Mouse (Mus musculus): ENCODE measurements around the gene Negr1. TPM values are rescaled to one million over a fixed set of nuclear protein-coding genes. Genes with fewer than 3 reads are reported as not detected.

The Negr1 gene
- polyA plus RNA-seq, 1 experiment from 2014 or later = 2.0 TPM

DNA sequence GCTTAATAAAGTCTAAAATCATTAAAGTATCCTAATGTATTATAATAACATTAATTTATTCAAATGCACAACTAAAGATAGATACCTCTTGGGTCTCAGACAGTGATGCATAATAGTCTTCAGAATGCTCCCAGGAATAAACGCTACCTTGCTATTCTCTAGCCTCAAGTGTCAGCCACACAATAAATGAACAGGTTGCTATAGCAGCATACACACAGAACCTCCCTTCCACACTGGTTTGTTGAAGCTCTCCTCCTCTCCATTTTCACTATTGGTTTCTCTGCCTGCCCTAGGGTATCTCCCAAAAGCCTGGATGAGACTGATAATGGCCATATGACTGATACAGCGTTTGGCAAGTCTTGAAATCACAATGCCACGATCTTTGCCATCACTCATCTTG is 593.3 kb downstream of the Negr1 start:
- Histone ChIP-seq H3K9me3 (no peaks in the 10 kb centered on the region), H3K4me3 (no peak overlapping the region), H3K27ac (no peak overlapping the region), H3K27me3 (ENCODE audit: insufficient read depth, poor library complexity, severe bottlenecking) (no peaks in the 10 kb centered on the region), H3K4me1 (no peaks in the 10 kb centered on the region), H3K36me3 (no peaks in the 10 kb centered on the region)
- no peak for DNase-seq (ENCODE audit: low spot score)
- 82% methylated on average over 3 of the region's 3 CpGs for WGBS

DNA sequence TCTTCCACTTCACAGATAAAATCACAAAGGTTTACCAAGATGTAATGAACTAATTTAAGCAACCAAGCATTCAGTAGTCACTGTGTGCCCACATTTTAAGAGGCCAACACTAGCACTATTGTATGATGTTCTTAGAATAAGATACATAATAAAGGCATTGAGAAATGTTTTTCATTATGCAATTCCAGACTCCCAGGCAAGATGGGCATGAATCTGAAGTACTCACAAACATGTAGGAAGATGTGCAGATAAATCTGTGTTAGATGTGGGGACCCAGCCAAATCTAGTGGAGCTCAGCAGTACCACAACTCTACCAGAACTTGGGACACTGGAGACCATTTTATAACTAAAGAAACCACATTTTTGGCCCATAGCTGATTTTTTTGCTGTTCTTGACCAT is 593.9 kb downstream of the Negr1 start:
- no peaks in the 10 kb centered on the region for H3K36me3 ChIP-seq
- no peak overlapping the region for H3K27ac ChIP-seq
- no peak for DNase-seq (ENCODE audit: low spot score)
- H3K27me3 ChIP-seq (ENCODE audit: insufficient read depth, poor library complexity, severe bottlenecking) = no peaks in the 10 kb centered on the region
- no peak overlapping the region for H3K4me3 ChIP-seq
- H3K9me3 ChIP-seq = no peaks in the 10 kb centered on the region
- no peaks in the 10 kb centered on the region for H3K4me1 ChIP-seq

DNA sequence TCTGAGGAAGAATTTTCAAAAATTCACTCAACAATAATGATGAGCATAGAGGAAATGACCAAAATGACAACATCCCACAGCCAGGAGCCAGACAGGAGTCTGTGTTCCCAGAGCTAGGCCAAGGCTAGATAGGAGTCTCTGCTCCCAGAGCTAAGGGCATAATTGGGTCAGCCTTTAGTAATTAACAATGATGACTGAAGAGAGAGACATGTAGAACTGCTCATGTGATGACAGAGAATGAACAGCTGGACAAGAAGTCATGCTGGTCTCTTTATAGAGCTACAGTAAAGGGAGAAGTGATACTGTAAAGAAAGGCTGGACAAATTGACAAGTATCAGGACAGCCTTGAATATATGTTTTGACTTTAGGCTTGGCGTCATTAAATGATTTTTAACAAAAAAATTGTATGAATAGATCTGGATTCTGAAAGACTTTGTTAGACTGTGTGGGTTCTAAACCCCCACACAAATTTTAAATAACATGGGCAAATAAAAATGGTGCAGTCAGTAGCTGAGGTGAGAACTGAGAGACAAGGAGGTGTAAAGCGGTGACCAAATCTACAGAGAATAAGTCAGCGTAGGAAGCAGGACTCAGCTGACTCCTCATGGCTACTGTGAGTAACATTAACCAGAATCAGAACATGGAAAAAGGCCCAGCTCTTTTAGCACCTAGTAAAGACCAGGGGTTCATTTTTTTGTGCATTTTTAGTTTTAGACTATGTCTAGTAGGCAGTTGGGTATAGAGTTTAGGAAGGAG is 603.4 kb downstream of the Negr1 start:
- H3K4me3 ChIP-seq = no peak overlapping the region
- no peak for DNase-seq (ENCODE audit: low spot score)
- WGBS = 86% methylated on average over 3 of the region's 3 CpGs
- H3K4me1 ChIP-seq = no peaks in the 10 kb centered on the region
- H3K9me3 ChIP-seq = no peaks in the 10 kb centered on the region
- no peaks in the 10 kb centered on the region for H3K27me3 ChIP-seq (ENCODE audit: insufficient read depth, poor library complexity, severe bottlenecking)
- no peak overlapping the region for H3K27ac ChIP-seq
- no peaks in the 10 kb centered on the region for H3K36me3 ChIP-seq

DNA sequence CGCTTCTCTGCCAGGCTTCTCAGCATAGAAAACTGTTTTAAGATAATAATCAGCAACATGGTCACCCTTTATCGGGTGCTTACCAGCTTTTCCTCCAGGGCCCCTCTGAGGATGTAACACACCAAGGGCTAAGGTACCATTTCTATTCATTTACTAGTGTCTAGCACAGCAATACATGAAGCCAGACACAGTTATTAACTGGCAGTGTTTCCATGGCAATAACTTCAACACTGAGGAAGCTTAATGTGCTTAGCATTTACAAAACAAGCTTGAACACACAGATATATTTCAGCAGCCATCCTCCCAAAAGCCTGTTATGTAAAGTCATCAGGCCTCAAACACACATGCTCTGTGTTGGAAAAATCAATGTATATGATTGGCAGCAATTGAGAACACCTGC is 620.4 kb downstream of the Negr1 start:
- 83% methylated on average over 2 of the region's 2 CpGs for WGBS
- DNase-seq (ENCODE audit: low spot score) = no peak
- no peak overlapping the region for H3K4me3 ChIP-seq

DNA sequence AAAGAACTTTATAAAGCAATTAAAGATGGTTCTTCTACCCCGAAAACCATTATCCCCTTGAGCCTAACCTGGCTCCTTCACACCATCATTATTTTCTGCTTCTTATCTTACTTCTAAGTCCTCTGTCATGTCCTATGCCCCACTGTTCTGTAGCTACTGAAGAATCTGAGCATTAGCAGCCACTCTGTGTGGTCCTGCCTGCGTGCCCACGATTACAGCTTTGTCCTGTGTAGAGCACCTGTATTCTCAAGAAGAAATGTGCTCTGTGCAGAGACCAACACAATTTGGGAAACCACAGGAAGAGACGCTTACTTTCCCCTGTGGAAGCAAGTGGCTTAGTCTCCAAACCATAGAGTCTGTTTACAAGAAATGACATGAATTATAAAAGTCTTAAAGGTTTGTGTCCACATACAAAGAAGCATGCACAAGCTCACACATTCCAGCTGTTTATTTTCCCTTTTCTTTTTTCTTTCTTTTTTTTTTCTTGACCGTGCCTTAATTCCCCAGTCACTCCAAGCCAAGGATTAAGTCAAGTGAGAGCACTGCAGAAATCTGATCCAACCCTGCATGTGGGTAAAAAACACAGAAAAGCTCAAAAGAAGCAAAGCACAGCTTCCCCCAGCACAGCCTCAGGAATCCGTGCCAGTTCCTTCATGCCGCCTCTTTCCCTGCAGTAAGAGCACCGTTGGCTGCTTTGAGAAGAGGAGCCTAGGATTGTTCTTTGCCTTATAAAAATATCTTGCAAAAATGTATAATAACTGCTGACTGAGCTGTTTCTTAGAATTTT is 627.5 kb downstream of the Negr1 start:
- Histone ChIP-seq H3K9me3 (no peaks in the 10 kb centered on the region), H3K4me1 (0 out of 2 replicates have a peak, but pooled peaks cover 3% of the 10 kb centered on the region), H3K27me3 (ENCODE audit: insufficient read depth, poor library complexity, severe bottlenecking) (no peaks in the 10 kb centered on the region), H3K27ac (no peak overlapping the region), H3K4me3 (no peak overlapping the region), H3K36me3 (no peaks in the 10 kb centered on the region)
- DNase-seq (ENCODE audit: low spot score) = no peak
- whole genome bisulfite sequencing = 61% methylated on average over 8 of the region's 8 CpGs

More for the DNA sequence above, 620.4 kb downstream of the Negr1 start:
- no peaks in the 10 kb centered on the region for H3K4me1 ChIP-seq
- no peaks in the 10 kb centered on the region for H3K27me3 ChIP-seq (ENCODE audit: insufficient read depth, poor library complexity, severe bottlenecking)
- no peaks in the 10 kb centered on the region for H3K9me3 ChIP-seq
- no peaks in the 10 kb centered on the region for H3K36me3 ChIP-seq
- no peak overlapping the region for H3K27ac ChIP-seq

DNA sequence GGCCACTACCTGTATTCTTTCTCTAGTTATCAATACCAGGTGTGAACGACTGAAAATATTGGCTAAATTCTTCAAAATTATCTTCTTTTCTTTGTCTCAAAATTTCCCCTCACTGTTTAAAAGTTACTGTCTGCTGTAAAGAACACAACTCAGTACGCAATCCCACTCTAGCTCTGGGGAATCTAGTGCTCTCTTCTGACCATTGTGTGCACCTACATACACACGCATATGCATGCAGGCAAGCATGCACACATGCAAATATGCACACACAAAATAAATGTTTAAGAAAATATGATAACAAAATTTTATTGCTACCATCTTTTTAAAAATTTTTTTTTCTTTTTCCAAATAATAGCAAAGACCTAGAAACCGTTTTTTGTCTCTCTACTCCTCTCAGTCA is 628.2 kb downstream of the Negr1 start:
- Histone ChIP-seq H3K4me1 (0 out of 2 replicates have a peak, but pooled peaks cover 3% of the 10 kb centered on the region), H3K27ac (no peak overlapping the region), H3K4me3 (no peak overlapping the region), H3K36me3 (no peaks in the 10 kb centered on the region), H3K9me3 (no peaks in the 10 kb centered on the region), H3K27me3 (ENCODE audit: insufficient read depth, poor library complexity, severe bottlenecking) (no peaks in the 10 kb centered on the region)
- no peak for DNase-seq (ENCODE audit: low spot score)
- whole genome bisulfite sequencing = 88% methylated on average over 4 of the region's 4 CpGs

DNA sequence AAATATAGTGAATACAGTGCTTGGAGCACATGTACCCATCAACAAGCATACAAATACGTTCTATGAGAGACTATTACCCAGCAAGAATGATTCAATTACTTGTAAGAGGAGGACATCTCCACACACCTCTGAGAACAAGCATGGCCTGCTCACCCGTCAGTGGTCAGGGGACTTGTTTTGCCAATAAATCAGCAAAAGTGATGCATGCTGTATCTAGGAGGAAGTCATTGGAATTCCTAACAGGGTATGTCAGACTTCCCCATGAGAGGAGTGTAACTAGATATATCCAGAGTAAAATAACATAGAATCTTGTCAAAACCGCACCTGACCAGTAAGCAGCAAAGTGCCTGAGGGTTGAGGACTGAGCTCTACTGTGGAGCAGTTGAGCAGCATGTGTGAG is 629.0 kb downstream of the Negr1 start:
- Histone ChIP-seq H3K36me3 (no peaks in the 10 kb centered on the region), H3K4me3 (no peak overlapping the region), H3K4me1 (0 out of 2 replicates have a peak, but pooled peaks cover 3% of the 10 kb centered on the region), H3K27me3 (ENCODE audit: insufficient read depth, poor library complexity, severe bottlenecking) (no peaks in the 10 kb centered on the region), H3K27ac (no peak overlapping the region), H3K9me3 (no peaks in the 10 kb centered on the region)
- WGBS = 65% methylated on average over 3 of the region's 3 CpGs
- no peak for DNase-seq (ENCODE audit: low spot score)

DNA sequence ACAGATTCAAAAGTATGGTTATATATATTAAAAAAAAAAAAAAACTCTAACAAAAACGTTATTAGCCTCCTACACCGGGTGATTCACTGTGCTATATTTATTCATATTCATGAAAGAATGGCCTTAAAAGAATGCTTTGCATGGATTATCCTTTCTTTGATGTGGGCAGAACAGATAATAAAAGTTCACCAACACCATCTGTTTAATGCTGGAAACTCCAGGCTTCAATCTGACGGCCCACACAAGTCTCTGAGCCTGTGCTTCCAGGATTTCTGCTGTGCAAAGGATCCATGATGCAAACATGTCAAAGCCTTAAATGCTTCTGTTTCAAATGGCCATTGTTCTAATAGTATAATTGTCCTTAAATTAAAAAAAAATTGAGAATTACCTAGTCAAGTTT is 630.4 kb downstream of the Negr1 start:
- Histone ChIP-seq H3K36me3 (no peaks in the 10 kb centered on the region), H3K9me3 (no peaks in the 10 kb centered on the region), H3K4me3 (no peak overlapping the region), H3K27ac (no peak overlapping the region), H3K4me1 (0 out of 2 replicates have a peak, but pooled peaks cover 3% of the 10 kb centered on the region), H3K27me3 (ENCODE audit: insufficient read depth, poor library complexity, severe bottlenecking) (no peaks in the 10 kb centered on the region)
- DNase-seq (ENCODE audit: low spot score) = no peak
- 85% methylated on average over 3 of the region's 3 CpGs for WGBS

DNA sequence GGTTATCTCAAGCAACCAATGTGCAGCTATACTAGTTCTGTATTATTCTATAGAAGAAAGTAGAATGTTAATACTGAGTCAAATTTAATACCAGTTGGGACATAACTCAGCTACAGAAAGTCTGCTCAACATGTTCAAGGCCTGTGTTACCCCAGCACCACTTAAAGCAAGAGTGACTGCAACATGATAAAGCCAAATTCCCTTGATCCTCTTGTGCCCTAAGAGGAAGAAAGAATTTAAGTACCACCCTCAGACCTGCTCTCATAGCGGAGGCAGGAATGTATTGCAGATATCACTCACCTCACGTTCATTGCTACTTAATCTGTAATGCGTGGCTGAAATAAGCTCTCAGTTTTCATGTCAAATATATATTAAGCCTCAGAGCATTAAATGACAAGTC is 631.5 kb downstream of the Negr1 start:
- Histone ChIP-seq H3K9me3 (no peaks in the 10 kb centered on the region), H3K27ac (no peak overlapping the region), H3K27me3 (ENCODE audit: insufficient read depth, poor library complexity, severe bottlenecking) (no peaks in the 10 kb centered on the region), H3K36me3 (no peaks in the 10 kb centered on the region), H3K4me1 (0 out of 2 replicates have a peak, but pooled peaks cover 3% of the 10 kb centered on the region), H3K4me3 (no peak overlapping the region)
- no peak for DNase-seq (ENCODE audit: low spot score)
- WGBS = 53% methylated on average over 3 of the region's 3 CpGs

DNA sequence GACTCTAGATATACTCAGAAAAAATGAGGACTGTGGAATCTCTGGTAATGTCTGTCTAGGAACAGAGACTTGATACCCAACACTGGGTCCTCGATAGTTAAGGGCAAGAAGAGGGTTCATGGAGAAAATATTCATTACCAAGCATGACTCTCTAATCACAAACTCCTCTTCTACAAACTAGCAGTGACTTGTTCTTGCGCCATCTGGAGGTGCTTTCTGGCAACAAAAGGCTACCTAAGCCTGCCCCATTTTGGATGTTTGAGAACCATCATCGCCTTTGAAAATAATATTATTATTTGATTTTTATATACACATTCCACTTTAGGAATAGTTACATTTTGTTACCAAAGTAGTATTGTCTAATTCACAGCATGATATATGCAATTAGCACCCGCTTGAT is 637.1 kb downstream of the Negr1 start:
- H3K4me3 ChIP-seq = no peak overlapping the region
- no peaks in the 10 kb centered on the region for H3K27me3 ChIP-seq (ENCODE audit: insufficient read depth, poor library complexity, severe bottlenecking)
- H3K4me1 ChIP-seq = no peaks in the 10 kb centered on the region
- DNase-seq (ENCODE audit: low spot score) = no peak
- 82% methylated on average over 4 of the region's 4 CpGs for WGBS
- no peaks in the 10 kb centered on the region for H3K36me3 ChIP-seq
- H3K9me3 ChIP-seq = no peaks in the 10 kb centered on the region
- H3K27ac ChIP-seq = no peak overlapping the region

DNA sequence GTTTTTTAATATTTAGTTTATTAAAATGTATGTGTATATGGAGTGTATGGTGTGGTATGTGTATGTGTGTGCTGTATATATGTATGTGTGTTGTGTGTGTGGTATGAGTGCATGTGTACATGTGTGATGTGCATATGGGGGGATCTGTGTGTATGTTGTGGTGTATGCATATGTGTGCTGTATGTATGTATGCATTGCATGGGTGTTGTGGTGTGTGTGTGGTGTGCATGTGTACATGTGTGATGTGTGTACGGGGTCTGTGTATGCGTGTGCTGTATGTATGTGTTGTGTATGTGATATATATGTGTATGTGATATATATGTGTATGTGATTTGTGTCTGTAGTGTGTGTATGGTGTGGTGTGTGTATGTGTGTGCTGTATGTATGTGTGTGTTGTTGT is 640.1 kb downstream of the Negr1 start:
- Histone ChIP-seq H3K27me3 (ENCODE audit: insufficient read depth, poor library complexity, severe bottlenecking) (no peaks in the 10 kb centered on the region), H3K9me3 (no peaks in the 10 kb centered on the region), H3K27ac (no peak overlapping the region), H3K4me1 (no peaks in the 10 kb centered on the region), H3K36me3 (no peaks in the 10 kb centered on the region), H3K4me3 (no peak overlapping the region)
- WGBS = 95% methylated on average over 2 of the region's 2 CpGs
- DNase-seq (ENCODE audit: low spot score) = no peak

DNA sequence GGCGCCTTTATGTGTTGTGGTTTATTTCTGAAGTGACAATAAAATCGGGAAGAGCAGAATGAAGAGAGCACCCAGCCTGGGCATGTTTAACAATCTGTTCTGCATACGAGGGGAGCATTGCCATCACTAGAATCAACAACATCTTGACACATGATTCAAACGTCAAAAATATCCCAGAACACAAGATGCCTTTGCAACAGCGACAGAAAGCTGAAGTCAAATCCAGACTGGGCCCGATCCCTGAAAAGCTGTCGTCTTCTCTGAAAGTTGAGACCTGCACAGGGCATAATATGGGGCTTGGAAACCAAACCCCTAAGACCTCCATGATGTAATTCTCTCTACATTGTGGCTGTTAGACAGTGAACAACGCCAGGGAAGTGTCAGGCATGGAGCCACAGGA is 642.0 kb downstream of the Negr1 start:
- WGBS = 79% methylated on average over 8 of the region's 8 CpGs
- Histone ChIP-seq H3K4me1 (no peaks in the 10 kb centered on the region), H3K9me3 (no peaks in the 10 kb centered on the region), H3K36me3 (no peaks in the 10 kb centered on the region), H3K27me3 (ENCODE audit: insufficient read depth, poor library complexity, severe bottlenecking) (no peaks in the 10 kb centered on the region), H3K27ac (no peak overlapping the region), H3K4me3 (no peak overlapping the region)
- DNase-seq (ENCODE audit: low spot score) = no peak

DNA sequence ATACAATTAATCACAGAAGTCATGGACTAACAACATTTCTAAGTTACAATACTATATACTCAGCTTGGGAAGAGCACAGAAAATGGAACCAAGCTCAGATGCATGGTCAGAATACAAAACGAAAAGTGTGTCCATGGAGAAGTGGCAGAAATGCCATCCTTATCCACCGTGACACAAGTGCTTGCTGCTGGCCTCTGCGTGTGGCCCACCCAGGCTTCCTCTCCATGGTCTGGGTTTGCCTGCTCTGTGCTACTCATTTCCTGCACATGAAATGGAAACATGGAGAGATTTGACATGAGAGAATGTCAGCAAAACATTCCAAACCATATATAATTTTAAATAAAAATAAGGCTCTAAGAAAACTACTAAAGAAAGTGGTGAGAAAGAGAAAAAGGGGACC is 645.2 kb downstream of the Negr1 start:
- Histone ChIP-seq H3K4me3 (no peak overlapping the region), H3K27ac (no peak overlapping the region), H3K4me1 (no peaks in the 10 kb centered on the region), H3K36me3 (no peaks in the 10 kb centered on the region), H3K9me3 (no peaks in the 10 kb centered on the region), H3K27me3 (ENCODE audit: insufficient read depth, poor library complexity, severe bottlenecking) (no peaks in the 10 kb centered on the region)
- 48% methylated on average over 3 of the region's 3 CpGs for WGBS
- no peak for DNase-seq (ENCODE audit: low spot score)

All from heart, embryonic 10.5 days (tissue).